Mouse (Mus musculus): ENCODE measurements at regions not wholly inside any gene's neighbourhood (a gene's known extent, or its start where the extent isn't known, plus 50 kb on each side); places are given as distances from the start of the nearest gene placed in this dataset.

DNA sequence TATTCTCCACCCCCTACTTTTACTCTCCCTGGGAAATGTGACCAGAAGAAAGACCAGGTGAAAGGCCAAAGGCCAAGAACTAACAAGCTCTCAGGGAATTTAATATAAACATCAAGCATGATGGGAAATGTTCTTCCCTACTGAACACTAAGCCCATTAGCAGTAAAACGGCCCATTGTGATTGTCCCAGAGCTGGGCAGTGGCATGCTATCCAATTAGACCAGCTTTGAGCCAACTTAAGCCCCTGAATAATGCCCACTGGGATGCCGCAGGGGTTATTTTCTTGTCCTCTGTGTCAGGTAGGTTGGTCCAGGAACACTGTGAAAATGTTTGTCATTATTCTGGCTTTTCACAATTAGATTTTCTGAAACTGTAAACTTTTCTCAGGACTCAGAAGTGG lies 81.2 kb upstream of the Epcam start:
- TF ChIP-seq CTCF (IDR thresholded peaks at IDR 0.05; ENCODE audit: extremely low read depth, insufficient read depth, insufficient read length, insufficient replicate concordance), result no peak
- TF ChIP-seq POLR2A (IDR thresholded peaks at IDR 0.05; ENCODE audit: low read depth, low read length), result no peak
- no peaks in the 10 kb centered on the region for H3K4me1 ChIP-seq (ENCODE audit: control insufficient read depth, insufficient read depth, insufficient read length)
- no peak overlapping the region for H3K4me3 ChIP-seq (ENCODE audit: extremely low read depth, insufficient read depth, insufficient read length)
- DNase-seq (ENCODE audit: low read depth in 1 of 2, low spot score in 2 of 2), result no peak
- H3K36me3 ChIP-seq (ENCODE audit: control insufficient read depth, insufficient read depth, low read length), result no peaks in the 10 kb centered on the region
- no peaks in the 10 kb centered on the region for H3K27me3 ChIP-seq (ENCODE audit: control insufficient read depth, insufficient read depth, low read length)
- H3K27ac ChIP-seq (ENCODE audit: insufficient read depth, low read length), result no peak overlapping the region
- 79% methylated on average over 2 of the region's 2 CpGs for WGBS

DNA sequence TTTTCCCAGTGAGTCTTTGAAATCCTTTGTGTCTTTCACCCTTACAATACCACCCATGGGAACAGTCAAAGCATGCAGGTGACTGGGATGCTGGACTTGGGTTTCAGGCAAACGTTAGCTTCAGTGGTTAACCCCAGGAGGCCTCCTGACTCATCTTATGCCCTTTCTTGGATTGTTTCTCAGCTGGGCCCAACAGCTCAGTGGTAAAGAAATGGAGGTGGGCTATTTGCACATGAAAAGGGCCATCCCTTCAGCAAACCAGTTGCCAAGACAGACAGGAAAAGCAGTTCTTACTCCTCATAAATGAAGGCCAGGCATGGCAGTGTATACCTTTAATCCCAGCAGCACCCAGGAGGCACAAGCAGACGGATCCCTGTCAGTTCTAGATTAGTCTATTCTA lies 77.4 kb upstream of the Epcam start:
- no peak overlapping the region for H3K4me3 ChIP-seq (ENCODE audit: extremely low read depth, insufficient read depth, insufficient read length)
- no peaks in the 10 kb centered on the region for H3K27me3 ChIP-seq (ENCODE audit: control insufficient read depth, insufficient read depth, low read length)
- H3K27ac ChIP-seq (ENCODE audit: insufficient read depth, low read length), result no peak overlapping the region
- no peaks in the 10 kb centered on the region for H3K4me1 ChIP-seq (ENCODE audit: control insufficient read depth, insufficient read depth, insufficient read length)
- 71% methylated on average over 2 of the region's 2 CpGs for WGBS
- DNase-seq (ENCODE audit: low read depth in 1 of 2, low spot score in 2 of 2), result no peak
- no peak for TF ChIP-seq CTCF (IDR thresholded peaks at IDR 0.05; ENCODE audit: extremely low read depth, insufficient read depth, insufficient read length, insufficient replicate concordance)
- no peak for TF ChIP-seq POLR2A (IDR thresholded peaks at IDR 0.05; ENCODE audit: low read depth, low read length)
- H3K36me3 ChIP-seq (ENCODE audit: control insufficient read depth, insufficient read depth, low read length), result no peaks in the 10 kb centered on the region

DNA sequence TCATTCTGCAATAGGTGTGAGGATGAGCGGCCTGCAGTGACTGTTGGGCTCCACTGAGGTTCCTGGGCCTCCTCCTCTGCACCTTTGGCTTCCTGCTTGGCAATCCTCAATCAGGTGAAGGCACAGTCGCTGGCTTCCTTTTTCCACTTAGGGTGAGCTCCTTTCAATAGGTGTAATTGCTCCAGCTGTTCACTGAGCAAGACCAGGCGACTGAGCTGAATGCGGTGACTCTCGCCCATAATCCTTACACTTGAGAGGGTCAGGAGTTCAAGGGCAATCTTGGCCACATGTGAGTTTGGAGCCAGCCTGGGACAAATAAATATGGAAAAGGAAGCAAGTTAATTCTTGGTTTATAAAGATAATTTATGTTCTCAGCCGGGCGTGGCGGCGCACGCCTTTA lies 76.1 kb upstream of the Epcam start:
- H3K4me3 ChIP-seq (ENCODE audit: extremely low read depth, insufficient read depth, insufficient read length), result no peak overlapping the region
- TF ChIP-seq CTCF (IDR thresholded peaks at IDR 0.05; ENCODE audit: extremely low read depth, insufficient read depth, insufficient read length, insufficient replicate concordance), result no peak
- no peak for TF ChIP-seq POLR2A (IDR thresholded peaks at IDR 0.05; ENCODE audit: low read depth, low read length)
- H3K27me3 ChIP-seq (ENCODE audit: control insufficient read depth, insufficient read depth, low read length), result no peaks in the 10 kb centered on the region
- 94% methylated on average over 10 of the region's 10 CpGs for WGBS
- H3K36me3 ChIP-seq (ENCODE audit: control insufficient read depth, insufficient read depth, low read length), result no peaks in the 10 kb centered on the region
- H3K4me1 ChIP-seq (ENCODE audit: control insufficient read depth, insufficient read depth, insufficient read length), result no peaks in the 10 kb centered on the region
- DNase-seq (ENCODE audit: low read depth in 1 of 2, low spot score in 2 of 2), result no peak
- H3K27ac ChIP-seq (ENCODE audit: insufficient read depth, low read length), result no peak overlapping the region

DNA sequence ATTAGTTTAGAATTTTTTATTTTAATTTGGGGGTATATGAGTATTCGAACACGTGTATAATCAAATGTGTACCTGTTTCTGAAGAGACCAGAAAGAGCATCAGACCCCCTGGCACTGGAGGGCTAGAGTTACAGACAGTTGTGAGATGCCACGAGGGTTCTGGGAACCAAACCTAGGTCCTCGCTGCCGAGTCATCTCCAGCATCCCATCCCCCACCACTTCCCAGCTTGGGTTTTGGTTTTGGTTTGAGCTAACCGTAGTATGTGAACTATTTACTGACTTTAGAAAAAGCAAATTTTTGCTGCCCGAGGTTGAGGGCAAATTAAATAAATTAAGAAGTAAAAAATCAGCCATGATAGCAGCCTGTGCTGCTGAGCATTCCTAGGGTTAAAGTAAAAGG lies 74.9 kb upstream of the Epcam start:
- DNase-seq (ENCODE audit: low read depth in 1 of 2, low spot score in 2 of 2), result no peak
- H3K27me3 ChIP-seq (ENCODE audit: control insufficient read depth, insufficient read depth, low read length), result no peaks in the 10 kb centered on the region
- no peaks in the 10 kb centered on the region for H3K4me1 ChIP-seq (ENCODE audit: control insufficient read depth, insufficient read depth, insufficient read length)
- 52% methylated on average over 7 of the region's 7 CpGs for WGBS
- H3K36me3 ChIP-seq (ENCODE audit: control insufficient read depth, insufficient read depth, low read length), result no peaks in the 10 kb centered on the region
- TF ChIP-seq CTCF (IDR thresholded peaks at IDR 0.05; ENCODE audit: extremely low read depth, insufficient read depth, insufficient read length, insufficient replicate concordance) (no peak), POLR2A (IDR thresholded peaks at IDR 0.05; ENCODE audit: low read depth, low read length) (no peak)
- no peak overlapping the region for H3K27ac ChIP-seq (ENCODE audit: insufficient read depth, low read length)
- no peak overlapping the region for H3K4me3 ChIP-seq (ENCODE audit: extremely low read depth, insufficient read depth, insufficient read length)

DNA sequence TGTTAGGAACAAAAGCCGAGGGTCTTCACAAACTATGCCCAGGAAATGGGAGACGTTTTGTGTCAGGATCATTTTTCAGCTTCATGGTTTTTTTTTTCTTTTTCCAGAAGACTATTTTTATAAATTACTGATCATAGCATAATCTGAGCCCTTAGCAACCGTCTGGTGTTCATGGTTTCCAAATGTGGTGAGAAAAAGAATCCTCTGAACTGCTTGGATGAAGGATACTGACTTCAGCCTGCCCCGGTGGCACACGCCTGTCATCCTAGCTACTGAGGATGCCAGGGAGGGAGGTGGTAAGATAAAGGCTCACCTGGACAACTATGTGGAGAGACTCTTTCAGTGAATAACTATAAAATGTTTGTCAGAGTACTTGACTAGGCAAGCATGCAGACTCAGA lies 72.4 kb upstream of the Epcam start:
- WGBS, result 88% methylated on average over 5 of the region's 5 CpGs
- Histone ChIP-seq H3K4me1 (ENCODE audit: control insufficient read depth, insufficient read depth, insufficient read length) (no peaks in the 10 kb centered on the region), H3K27ac (ENCODE audit: insufficient read depth, low read length) (no peak overlapping the region), H3K4me3 (ENCODE audit: extremely low read depth, insufficient read depth, insufficient read length) (no peak overlapping the region), H3K27me3 (ENCODE audit: control insufficient read depth, insufficient read depth, low read length) (no peaks in the 10 kb centered on the region), H3K36me3 (ENCODE audit: control insufficient read depth, insufficient read depth, low read length) (no peaks in the 10 kb centered on the region)
- no peak for DNase-seq (ENCODE audit: low read depth in 1 of 2, low spot score in 2 of 2)
- TF ChIP-seq CTCF (IDR thresholded peaks at IDR 0.05; ENCODE audit: extremely low read depth, insufficient read depth, insufficient read length, insufficient replicate concordance) (no peak), POLR2A (IDR thresholded peaks at IDR 0.05; ENCODE audit: low read depth, low read length) (no peak)

DNA sequence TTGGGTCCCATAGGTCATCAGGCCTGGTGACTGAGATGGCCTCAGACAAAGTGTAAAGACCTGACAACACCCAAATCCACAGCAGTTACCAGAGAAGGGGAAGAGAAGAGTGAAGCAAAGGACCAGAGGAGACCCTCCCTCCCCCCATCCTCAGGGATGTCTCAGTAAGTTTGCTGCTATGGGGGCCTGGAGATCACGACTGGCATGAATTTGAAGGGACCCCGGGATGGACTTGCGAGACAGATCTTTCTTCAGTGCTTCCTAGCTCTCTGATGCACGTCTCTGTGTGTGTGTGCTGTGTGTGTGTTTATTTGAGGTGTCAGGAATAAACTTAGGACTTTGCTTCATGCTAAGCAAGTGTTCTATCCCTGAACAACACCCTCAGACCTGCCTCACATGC lies 70.1 kb upstream of the Epcam start:
- no peaks in the 10 kb centered on the region for H3K4me1 ChIP-seq (ENCODE audit: control insufficient read depth, insufficient read depth, insufficient read length)
- WGBS, result 88% methylated on average over 4 of the region's 4 CpGs
- TF ChIP-seq CTCF (IDR thresholded peaks at IDR 0.05; ENCODE audit: extremely low read depth, insufficient read depth, insufficient read length, insufficient replicate concordance) (no peak), POLR2A (IDR thresholded peaks at IDR 0.05; ENCODE audit: low read depth, low read length) (no peak)
- H3K36me3 ChIP-seq (ENCODE audit: control insufficient read depth, insufficient read depth, low read length), result no peaks in the 10 kb centered on the region
- no peak overlapping the region for H3K27ac ChIP-seq (ENCODE audit: insufficient read depth, low read length)
- no peak overlapping the region for H3K4me3 ChIP-seq (ENCODE audit: extremely low read depth, insufficient read depth, insufficient read length)
- no peaks in the 10 kb centered on the region for H3K27me3 ChIP-seq (ENCODE audit: control insufficient read depth, insufficient read depth, low read length)
- DNase-seq (ENCODE audit: low read depth in 1 of 2, low spot score in 2 of 2), result no peak

DNA sequence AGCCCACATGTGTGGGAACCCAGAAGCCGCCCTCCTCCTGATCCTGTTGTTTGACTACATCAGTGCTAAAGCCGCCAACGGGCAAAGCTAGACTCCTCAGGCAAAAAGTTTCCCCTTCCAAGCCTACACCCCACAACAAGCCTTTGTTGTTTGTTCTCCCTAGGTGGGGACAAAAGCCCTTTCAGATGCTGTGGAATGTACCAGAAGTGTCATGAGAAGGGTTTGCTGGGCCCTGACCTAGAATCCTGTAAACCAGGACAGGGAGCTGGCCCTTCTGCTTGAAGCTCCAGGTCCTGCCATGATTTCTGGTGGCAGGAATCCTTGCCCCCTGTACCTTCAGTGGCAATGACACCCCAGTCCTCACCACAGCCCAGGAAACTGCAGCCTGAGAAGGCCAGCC lies 69.5 kb upstream of the Epcam start:
- WGBS, result 88% methylated on average over 3 of the region's 3 CpGs
- Histone ChIP-seq H3K36me3 (ENCODE audit: control insufficient read depth, insufficient read depth, low read length) (no peaks in the 10 kb centered on the region), H3K4me3 (ENCODE audit: extremely low read depth, insufficient read depth, insufficient read length) (no peak overlapping the region), H3K27me3 (ENCODE audit: control insufficient read depth, insufficient read depth, low read length) (no peaks in the 10 kb centered on the region), H3K27ac (ENCODE audit: insufficient read depth, low read length) (no peak overlapping the region), H3K4me1 (ENCODE audit: control insufficient read depth, insufficient read depth, insufficient read length) (no peaks in the 10 kb centered on the region)
- no peak for DNase-seq (ENCODE audit: low read depth in 1 of 2, low spot score in 2 of 2)
- no peak for TF ChIP-seq CTCF (IDR thresholded peaks at IDR 0.05; ENCODE audit: extremely low read depth, insufficient read depth, insufficient read length, insufficient replicate concordance)
- TF ChIP-seq POLR2A (IDR thresholded peaks at IDR 0.05; ENCODE audit: low read depth, low read length), result no peak

All from spleen, adult 2 months (tissue).